Mouse (Mus musculus) spleen, postnatal 36 days (tissue): ENCODE results near the gene Spag17.

Experiments used
- DNase-seq, 2 experiments: peaks; one replicate each; pipeline ENCODE4 v3.0.0; 2022; ENCODE audit warnings: low spot score in 2 of 2, mixed read lengths in 1 of 2

Spag17 gene

GRCm38 (mm10) chr3:99964345-99964744 is 79.1 kb downstream of the Spag17 start:
- no peak for DNase-seq

GRCm38 (mm10) chr3:99965863-99966262 is 80.7 kb downstream of the Spag17 start:
- DNase-seq: no peak

GRCm38 (mm10) chr3:99966285-99966684 is 81.1 kb downstream of the Spag17 start:
- no peak for DNase-seq

- DNase-seq: no peak
Observed at GRCm38 (mm10) chr3:99970766-99971165, 85.6 kb downstream of the Spag17 start.

- no peak for DNase-seq
Observed at GRCm38 (mm10) chr3:99981046-99981445, 95.8 kb downstream of the Spag17 start.

- DNase-seq: no peak
Observed at GRCm38 (mm10) chr3:100004676-100005075, 119.5 kb downstream of the Spag17 start.

- DNase-seq: no peak
Observed at GRCm38 (mm10) chr3:100009807-100010206, 124.6 kb downstream of the Spag17 start.

GRCm38 (mm10) chr3:100014110-100014509 is 128.9 kb downstream of the Spag17 start:
- no peak for DNase-seq

- DNase-seq: no peak
Observed at GRCm38 (mm10) chr3:100031291-100031690, 146.1 kb downstream of the Spag17 start.

- no peak for DNase-seq
Observed at GRCm38 (mm10) chr3:100032969-100033368, 147.8 kb downstream of the Spag17 start.

- no peak for DNase-seq
Observed at GRCm38 (mm10) chr3:100034366-100034956, 149.3 kb downstream of the Spag17 start.

GRCm38 (mm10) chr3:100035097-100035496 is 149.9 kb downstream of the Spag17 start:
- DNase-seq: no peak

- no peak for DNase-seq
Observed at GRCm38 (mm10) chr3:100036846-100037245, 151.6 kb downstream of the Spag17 start.

GRCm38 (mm10) chr3:100074406-100074805 is 189.2 kb downstream of the Spag17 start:
- DNase-seq: no peak

GRCm38 (mm10) chr3:100102386-100103092 is 217.3 kb downstream of the Spag17 start:
- no peak for DNase-seq

GRCm38 (mm10) chr3:100106736-100107135 is 221.5 kb downstream of the Spag17 start:
- no peak for DNase-seq

GRCm38 (mm10) chr3:100118681-100119080 is 233.5 kb downstream of the Spag17 start:
- DNase-seq: no peak

- DNase-seq: no peak
Observed at GRCm38 (mm10) chr3:100121961-100122360, 236.8 kb downstream of the Spag17 start.

GRCm38 (mm10) chr3:100122445-100122844 is 237.2 kb downstream of the Spag17 start:
- no peak for DNase-seq

GRCm38 (mm10) chr3:100160682-100161445 is 275.7 kb downstream of the Spag17 start:
- peak; percentile 10 to 14 for DNase-seq

GRCm38 (mm10) chr3:100161665-100162314 is 276.6 kb downstream of the Spag17 start:
- no peak for DNase-seq
